Mouse (Mus musculus) midbrain, postnatal 0 days (tissue): ENCODE measurements around the gene Cand2. TPM values are rescaled to one million over a fixed set of nuclear protein-coding genes. Genes with fewer than 3 reads are reported as not detected.

ENCODE experiments used
- ATAC-seq: fragments of 200-750 bp; cut with Nextera tagmentation; 2 replicates; pipeline ENCODE4 v1.8.0; 2017; ENCODE audit warnings: moderate number of reproducible peaks, mild to moderate bottlenecking, moderate TSS enrichment, moderate library complexity; ENCODE audit not compliant: low FRiP score
- DNase-seq: peaks from one replicate; pipeline ENCODE4 v3.0.0-alpha.2; 2015; ENCODE audit warnings: low spot score
- H3K27ac ChIP-seq: fragments of 300-500 bp; sonication (generic); 2 replicates; pipeline ENCODE4 v1.5.1; 2014; ENCODE audit warnings: low read depth, mild to moderate bottlenecking, low read length, mixed read lengths
- H3K27me3 ChIP-seq: fragments of 300-500 bp; sonication (generic); 2 replicates; pipeline ENCODE4 v1.6.1; 2014; ENCODE audit warnings: low read length, control low read depth, mixed read lengths; ENCODE audit not compliant: insufficient read depth
- H3K36me3 ChIP-seq: fragments of 300-500 bp; sonication (generic); 2 replicates; pipeline ENCODE4 v1.6.1; 2014; ENCODE audit warnings: low read length, control low read depth, mixed read lengths; ENCODE audit not compliant: insufficient read depth
- H3K4me1 ChIP-seq: fragments of 300-500 bp; sonication (generic); 2 replicates; pipeline ENCODE4 v1.6.1; 2014; ENCODE audit warnings: mild to moderate bottlenecking, control low read depth, antibody characterized with exemption, low read length, mixed read lengths; ENCODE audit not compliant: insufficient read depth
- H3K4me2 ChIP-seq: fragments of 300-500 bp; sonication (generic); 2 replicates; pipeline ENCODE4 v1.6.1; 2014; ENCODE audit warnings: low read depth, mild to moderate bottlenecking, low read length, mixed read lengths; ENCODE audit not compliant: poor library complexity, severe bottlenecking
- H3K4me3 ChIP-seq: fragments of 300-500 bp; sonication (generic); 2 replicates; pipeline ENCODE4 v1.5.1; 2014; ENCODE audit warnings: low read depth, mild to moderate bottlenecking, low read length, moderate library complexity
- H3K9ac ChIP-seq: fragments of 300-500 bp; sonication (generic); replicated peaks from 2 replicates; pipeline ENCODE4 v1.6.1; 2014; ENCODE audit warnings: mild to moderate bottlenecking, low read length, moderate library complexity, mixed read lengths; ENCODE audit not compliant: poor library complexity, severe bottlenecking
- H3K9me3 ChIP-seq: fragments of 300-500 bp; sonication (generic); 2 replicates; pipeline ENCODE4 v1.6.1; 2016; ENCODE audit warnings: low read length, control low read depth
- CTCF ChIP-seq: IDR thresholded peaks from 2 replicates; pipeline ENCODE4 v1.5.1; 2016; ENCODE audit warnings: antibody characterized with exemption, mild to moderate bottlenecking
- WGBS: fragments of 180-500 bp; shearing (Covaris S2); extraction: QIAGEN DNeasy Blood & Tissue Kit; methylation state at CpG from one replicate; pipeline ENCODE4 v1.1.7; 2014; 5-methylcytosine and 5-hydroxymethylcytosine counted together
- polyA plus RNA-seq: library from polyadenylated mRNA; unstranded; fragments of >200 nt; fragmentation: Nextera tagmentation; extraction: Ambion mirVana; gene quantifications from 2 replicates; pipeline ENCODE4 v1.2.1, GENCODE M21; 2015
- total RNA-seq: library from RNA; depleted of rRNA; stranded (reverse); fragments of >200 nt; gene quantifications from 2 replicates; pipeline ENCODE4 v1.2.3, GENCODE M21; 2014

Gene Cand2
- total and polyA plus RNA-seq, 2 experiments from 2014 or later: 4.2 to 10.2 TPM

- TF ChIP-seq CTCF: no peak
- Histone ChIP-seq H3K4me1 (peaks cover 12% of the 10 kb centered on the region), H3K36me3 (peaks cover 8% of the 10 kb centered on the region; the same call in 1 of the 2 replicates), H3K9me3 (no peaks in the 10 kb centered on the region), H3K27me3 (no peaks in the 10 kb centered on the region), H3K4me2 (peak overlapping the region; percentile 89), H3K4me3 (0 out of 2 replicates have a peak overlapping the region, but pooled peaks have one; percentile 85), H3K27ac (no peak overlapping the region), H3K9ac (no peak overlapping the region; the same call in 1 of the 2 replicates)
- ATAC-seq (no peak), DNase-seq (no peak)
- 62% methylated on average over 9 of the region's 9 CpGs for WGBS
Measured at GRCm38 (mm10) chr6:115776363-115776762, 2.0 kb downstream of the Cand2 start.

- H3K4me3 ChIP-seq: no peak overlapping the region
- H3K36me3 ChIP-seq: peaks cover 57% of the 10 kb centered on the region
- no peaks in the 10 kb centered on the region for H3K27me3 ChIP-seq
- no peaks in the 10 kb centered on the region for H3K9me3 ChIP-seq
- H3K9ac ChIP-seq: no peak overlapping the region
- no peak overlapping the region for H3K27ac ChIP-seq
- ATAC-seq (no peak), DNase-seq (no peak)
- 92% methylated on average over 3 of the region's 3 CpGs for WGBS
- no peak overlapping the region for H3K4me2 ChIP-seq
- no peaks in the 10 kb centered on the region for H3K4me1 ChIP-seq
- no peak for TF ChIP-seq CTCF
Measured at GRCm38 (mm10) chr6:115782781-115783180, 8.4 kb downstream of the Cand2 start.

- DNase-seq: no peak
- WGBS: 86% methylated on average over 10 of the region's 10 CpGs
- Histone ChIP-seq H3K27me3 (no peaks in the 10 kb centered on the region), H3K4me2 (no peak overlapping the region), H3K27ac (no peak overlapping the region), H3K4me3 (no peak overlapping the region), H3K36me3 (peaks cover 73% of the 10 kb centered on the region), H3K9ac (no peak overlapping the region), H3K4me1 (no peaks in the 10 kb centered on the region), H3K9me3 (no peaks in the 10 kb centered on the region)
- no peak for ATAC-seq
- no peak for TF ChIP-seq CTCF
Measured at GRCm38 (mm10) chr6:115791016-115791415, 16.7 kb downstream of the Cand2 start.

- no peak for TF ChIP-seq CTCF
- Histone ChIP-seq H3K4me1 (no peaks in the 10 kb centered on the region), H3K36me3 (peaks cover 73% of the 10 kb centered on the region), H3K9ac (no peak overlapping the region), H3K4me3 (no peak overlapping the region), H3K4me2 (no peak overlapping the region), H3K27me3 (no peaks in the 10 kb centered on the region), H3K27ac (no peak overlapping the region), H3K9me3 (no peaks in the 10 kb centered on the region)
- DNase-seq (peak; percentile 54), ATAC-seq (0 out of 2 replicates have a peak, but pooled peaks have one; percentile 31)
- WGBS: 86% methylated on average over 34 of the region's 34 CpGs
Measured at GRCm38 (mm10) chr6:115791842-115792686, 17.7 kb downstream of the Cand2 start.

- no peaks in the 10 kb centered on the region for H3K9me3 ChIP-seq
- WGBS: 89% methylated on average over 21 of the region's 21 CpGs
Measured at GRCm38 (mm10) chr6:115792691-115793215, 18.4 kb downstream of the Cand2 start.

GRCm38 (mm10) chr6:115801811-115802210 lies 27.5 kb downstream of the Cand2 start:
- ATAC-seq (no peak), DNase-seq (no peak)
- Histone ChIP-seq H3K4me1 (peaks cover 5% of the 10 kb centered on the region), H3K27me3 (no peaks in the 10 kb centered on the region), H3K27ac (no peak overlapping the region), H3K4me3 (no peak overlapping the region), H3K9ac (no peak overlapping the region), H3K4me2 (no peak overlapping the region), H3K36me3 (peaks cover 63% of the 10 kb centered on the region), H3K9me3 (no peaks in the 10 kb centered on the region)
- WGBS: 95% methylated on average over 3 of the region's 3 CpGs
- TF ChIP-seq CTCF: no peak

More at GRCm38 (mm10) chr6:115792691-115793215, 18.4 kb downstream of the Cand2 start:
- no peak for TF ChIP-seq CTCF
- Histone ChIP-seq H3K27me3 (no peaks in the 10 kb centered on the region), H3K9ac (no peak overlapping the region), H3K36me3 (peaks cover 75% of the 10 kb centered on the region), H3K4me2 (no peak overlapping the region), H3K4me3 (no peak overlapping the region), H3K4me1 (no peaks in the 10 kb centered on the region), H3K27ac (no peak overlapping the region)
- ATAC-seq: no peak
- DNase-seq: no peak
